28 mouse cellular contexts compared by ENCODE assay signal in genomic region chr11:86834628-86835338, GRCm38 (mm10). TPM values are rescaled to one million over a fixed set of nuclear protein-coding genes. Genes with fewer than 3 reads are reported as not detected.
DNase-seq lines count a peak whose midpoint lies in the region; ATAC-seq and TF ChIP-seq lines count a peak whose summit lies in the region.
"Had no signal": no experiment of that assay in that cellular context is flagged by ENCODE, and none has a peak within 500 bp of the region (broad histone marks: within the 10 kb centered on the region; RNA-seq: fewer than 3 reads in every experiment).

No protein-coding gene starts in this region.

- H3K4me3 ChIP-seq in heart, embryonic 12.5 days, result no peak overlapping the region
- H3K4me3 ChIP-seq in kidney, adult 2 months (ENCODE audit: insufficient read depth, low read depth, low read length), result no peak overlapping the region
- no peak overlapping the region for H3K4me3 ChIP-seq in testis, adult 2 months (ENCODE audit: control insufficient read depth, low read depth, low read length)
- no peak overlapping the region for H3K4me3 ChIP-seq in forebrain, postnatal 0 days (ENCODE audit: low read depth, low read length)
- H3K4me3 ChIP-seq: embryonic facial prominence, embryonic 13.5 days; erythroblast, embryonic 14.5 days; intestine, embryonic 15.5 days; limb, embryonic 12.5 days; liver, embryonic 13.5 days; neural tube, embryonic 15.5 days had no signal

- no peak for TF ChIP-seq POLR2A in kidney, adult 2 months (IDR thresholded peaks at IDR 0.05; ENCODE audit: low read depth, low read length)
- no peak for TF ChIP-seq POLR2A in testis, adult 2 months (IDR thresholded peaks at IDR 0.05; ENCODE audit: control insufficient read depth, low read depth, low read length)

- H3K27ac ChIP-seq in heart, embryonic 12.5 days (ENCODE audit: poor library complexity, severe bottlenecking), result no peak overlapping the region
- no peak overlapping the region for H3K27ac ChIP-seq in kidney, adult 2 months (ENCODE audit: insufficient read depth, low read depth, low read length)
- H3K27ac ChIP-seq in testis, adult 2 months (ENCODE audit: control insufficient read depth, insufficient read depth, low read depth, low read length), result peak overlapping the region; percentile 47
- H3K27ac ChIP-seq in forebrain, postnatal 0 days (ENCODE audit: low read depth, low read length), result no peak overlapping the region
- H3K27ac ChIP-seq: embryonic facial prominence, embryonic 13.5 days; intestine, embryonic 15.5 days; limb, embryonic 12.5 days; liver, embryonic 13.5 days; neural tube, embryonic 15.5 days had no signal

- H3K4me2 ChIP-seq in heart, embryonic 12.5 days, result no peak overlapping the region
- no peak overlapping the region for H3K4me2 ChIP-seq in forebrain, postnatal 0 days (ENCODE audit: low read depth)
- H3K4me2 ChIP-seq: embryonic facial prominence, embryonic 13.5 days; intestine, embryonic 15.5 days; limb, embryonic 12.5 days; liver, embryonic 13.5 days; lung, embryonic 14.5 days; neural tube, embryonic 15.5 days had no signal

- no peak overlapping the region for H3K9ac ChIP-seq in heart, embryonic 12.5 days
- H3K9ac ChIP-seq in forebrain, postnatal 0 days, result no peak overlapping the region
- H3K9ac ChIP-seq: embryonic facial prominence, embryonic 13.5 days; intestine, embryonic 15.5 days; limb, embryonic 12.5 days; liver, embryonic 13.5 days; lung, embryonic 14.5 days; neural tube, embryonic 15.5 days had no signal

- H3K9me3 ChIP-seq in heart, embryonic 12.5 days (replicated peaks), result no peaks in the 10 kb centered on the region
- no peaks in the 10 kb centered on the region for H3K9me3 ChIP-seq in forebrain, postnatal 0 days (ENCODE audit: low read length)
- H3K9me3 ChIP-seq: embryonic facial prominence, embryonic 13.5 days; intestine, embryonic 15.5 days; limb, embryonic 12.5 days; liver, embryonic 13.5 days; neural tube, embryonic 15.5 days had no signal

- ATAC-seq in heart, embryonic 12.5 days (ENCODE audit: insufficient number of reproducible peaks, low FRiP score), result no peak
- no peak for ATAC-seq in forebrain, postnatal 0 days
- ATAC-seq: activated CD4-positive, CD25-positive, alpha-beta regulatory T cell, adult 4 months; forebrain, embryonic 16.5 days; hindbrain, embryonic 16.5 days; intestine, embryonic 15.5 days; Patski had no signal

- H3K27me3 ChIP-seq in heart, embryonic 12.5 days (replicated peaks), result no peaks in the 10 kb centered on the region
- H3K27me3 ChIP-seq in kidney, adult 2 months (replicated peaks; ENCODE audit: control insufficient read depth, insufficient read depth, low read length), result no peaks in the 10 kb centered on the region
- H3K27me3 ChIP-seq in testis, adult 2 months (ENCODE audit: control insufficient read depth, insufficient read depth, low read length), result no peaks in the 10 kb centered on the region
- H3K27me3 ChIP-seq in forebrain, postnatal 0 days (ENCODE audit: insufficient read depth, low read length), result no peaks in the 10 kb centered on the region
- H3K27me3 ChIP-seq: CH12.LX; embryonic facial prominence, embryonic 13.5 days; intestine, embryonic 15.5 days; limb, embryonic 12.5 days; liver, embryonic 13.5 days; neural tube, embryonic 15.5 days; Patski had no signal

- peak; percentile 80 for DNase-seq in heart, adult 11 months
- DNase-seq in kidney, postnatal 14 days, result peak; percentile 17
- no peak for DNase-seq in kidney, adult 2 months
- DNase-seq in testis, postnatal 10 days (ENCODE audit: low spot score), result no peak
- DNase-seq in yolk sac, embryonic 10.5 days (ENCODE audit: low spot score), result peak; percentile 66
- no peak for DNase-seq in forebrain, postnatal 0 days
- DNase-seq: adrenal gland, adult 2 months; adrenal gland, postnatal 36 days; heart, postnatal 14 days; layer of hippocampus, adult 9-11 months; liver, embryonic 13.5 days; lung, embryonic 14.5 days; lung, postnatal 14 days; midbrain, embryonic 14.5 days; retina, postnatal 1 day; right cerebral cortex, postnatal 14 days had no signal

- H3K4me1 ChIP-seq in heart, embryonic 12.5 days (replicated peaks), result peaks cover 7% of the 10 kb centered on the region
- H3K4me1 ChIP-seq in kidney, adult 2 months (ENCODE audit: control insufficient read depth, insufficient read depth, low read length), result peaks cover 13% of the 10 kb centered on the region
- peaks cover 2% of the 10 kb centered on the region; the same call in 1 of the 2 replicates for H3K4me1 ChIP-seq in testis, adult 2 months (ENCODE audit: control insufficient read depth, insufficient read depth, low read length)
- 0 out of 2 replicates have a peak, but pooled peaks cover 2% of the 10 kb centered on the region for H3K4me1 ChIP-seq in forebrain, postnatal 0 days (ENCODE audit: insufficient read depth)
- H3K4me1 ChIP-seq: embryonic facial prominence, embryonic 13.5 days; intestine, embryonic 15.5 days; limb, embryonic 12.5 days had no signal

- TF ChIP-seq CTCF in kidney, adult 2 months (conservative IDR thresholded peaks at IDR 0.05; ENCODE audit: insufficient read depth, insufficient read length, low read depth, low read length), result no peak
- TF ChIP-seq CTCF in testis, adult 2 months (IDR thresholded peaks at IDR 0.05; ENCODE audit: control insufficient read depth, insufficient read depth, insufficient replicate concordance, low read depth, low read length), result no peak
- no peak for TF ChIP-seq CTCF in forebrain, postnatal 0 days (IDR thresholded peaks at IDR 0.05; ENCODE audit: low read depth)

- WGBS in heart, embryonic 12.5 days, result 65% methylated on average over 8 of the region's 8 CpGs
- 57% methylated on average over 8 of the region's 8 CpGs for WGBS in kidney, adult 2 months
- 62% methylated on average over 8 of the region's 8 CpGs for WGBS in forebrain, postnatal 0 days

- no peaks in the 10 kb centered on the region for H3K36me3 ChIP-seq in heart, embryonic 12.5 days
- H3K36me3 ChIP-seq in kidney, adult 2 months (ENCODE audit: control insufficient read depth, insufficient read depth, low read length), result no peaks in the 10 kb centered on the region
- H3K36me3 ChIP-seq in testis, adult 2 months (ENCODE audit: control insufficient read depth, insufficient read depth, low read length), result no peaks in the 10 kb centered on the region
- no peaks in the 10 kb centered on the region for H3K36me3 ChIP-seq in forebrain, postnatal 0 days (ENCODE audit: insufficient read depth)
- H3K36me3 ChIP-seq: embryonic facial prominence, embryonic 13.5 days; intestine, embryonic 15.5 days; limb, embryonic 12.5 days; liver, embryonic 13.5 days; neural tube, embryonic 15.5 days had no signal

RNA-seq across cellular contexts. Expression of gene Dhx40, which starts 27.2 kb away (rescaled TPM):
- 16.3 and 16.5 TPM in 2 replicates for polyA plus RNA-seq in heart, embryonic 12.5 days (2016; fragmentation: Nextera tagmentation; extraction: Ambion mirVana)
- 6.5 and 10.0 TPM in 2 replicates for polyA plus RNA-seq in kidney, adult 2 months (2012; rRNA removed)
- 24.1 and 30.2 TPM in 2 replicates for polyA plus RNA-seq in testis, adult 2 months (2012; rRNA removed)
- total RNA-seq in forebrain, postnatal 0 days (2014; rRNA removed), result 28.0 and 31.6 TPM in 2 replicates
- polyA plus RNA-seq in forebrain, postnatal 0 days (2015; fragmentation: Nextera tagmentation; extraction: Ambion mirVana), result 13.6 and 18.3 TPM in 2 replicates

Comparison
In these comparisons a context has a peak if more than half of its experiments do, and no peak if none do; other contexts are left out.
1. DNase-seq: peak in heart, adult 11 months (single experiment), kidney, postnatal 14 days (single experiment) and yolk sac, embryonic 10.5 days (single experiment); none in kidney, adult 2 months (single experiment), testis, postnatal 10 days (single experiment) and forebrain, postnatal 0 days (single experiment).